In the genomic region with DNA sequence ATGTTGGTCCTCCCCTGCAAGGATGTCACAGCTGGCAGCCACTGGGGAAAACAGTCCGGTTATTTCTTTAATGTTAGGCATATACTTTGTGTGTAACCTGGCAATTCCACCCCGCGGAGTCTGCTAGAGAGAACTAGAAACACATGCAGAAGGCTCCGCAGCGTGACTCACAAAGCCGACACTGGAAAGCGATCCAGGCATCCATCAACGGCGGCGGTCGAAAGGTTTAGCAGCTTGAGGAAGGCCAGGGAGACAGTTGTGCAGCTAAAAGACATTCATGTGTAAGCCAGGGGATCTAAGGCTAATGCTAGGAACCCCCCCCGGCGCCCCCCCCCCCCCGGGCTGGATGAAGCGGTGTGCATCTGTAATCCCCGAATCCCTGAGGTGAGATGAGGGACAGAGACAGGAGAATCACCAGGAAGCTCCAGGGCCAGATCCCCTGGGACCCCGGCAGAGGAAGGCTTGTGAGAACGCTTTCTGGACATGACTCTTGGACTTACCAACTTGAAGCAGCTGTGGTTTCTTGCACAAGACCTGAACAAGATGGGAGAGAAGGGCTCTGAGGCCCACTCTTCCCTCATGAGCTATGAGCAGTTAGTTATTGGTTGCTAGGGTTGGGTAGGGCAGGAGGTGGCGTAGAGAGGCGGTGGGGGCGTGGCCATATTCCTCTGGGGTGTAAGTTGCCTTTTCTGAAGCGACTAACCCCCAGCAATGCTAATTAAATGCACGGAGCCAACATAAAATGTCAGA, we compare ENCODE assay signal across 9 mouse cellular contexts. TPM values are rescaled to one million over a fixed set of nuclear protein-coding genes. Genes with fewer than 3 reads are reported as not detected.
A peak's percentile ranks its signal among the peaks of the same experiment; 100 is the strongest.
DNase-seq lines count a peak whose midpoint lies in the region; ATAC-seq and TF ChIP-seq lines count a peak whose summit lies in the region.
"Had no signal": no experiment of that assay in that cellular context is flagged by ENCODE, and none has a peak within 500 bp of the region (broad histone marks: within the 10 kb centered on the region; RNA-seq: fewer than 3 reads in every experiment).

No protein-coding gene starts in this region.

- no peaks in the 10 kb centered on the region for H3K27me3 ChIP-seq in lung, embryonic 14.5 days (ENCODE audit: insufficient read depth, low read length)
- no peaks in the 10 kb centered on the region for H3K27me3 ChIP-seq in forebrain, embryonic 11.5 days (ENCODE audit: control insufficient read depth, insufficient read depth, low read length)
- no peaks in the 10 kb centered on the region for H3K27me3 ChIP-seq in midbrain, embryonic 11.5 days (ENCODE audit: control insufficient read depth, insufficient read depth, low read length)
- H3K27me3 ChIP-seq in stomach, embryonic 14.5 days (ENCODE audit: control insufficient read depth, insufficient read depth, low read length) = no peaks in the 10 kb centered on the region
- no peaks in the 10 kb centered on the region for H3K27me3 ChIP-seq in cerebellum, adult 2 months (ENCODE audit: control insufficient read depth, insufficient read depth, low read length)

- no peaks in the 10 kb centered on the region for H3K9me3 ChIP-seq in lung, embryonic 14.5 days (ENCODE audit: low read depth, low read length)
- H3K9me3 ChIP-seq in forebrain, embryonic 11.5 days (ENCODE audit: control insufficient read depth, low read length) = no peaks in the 10 kb centered on the region
- H3K9me3 ChIP-seq in midbrain, embryonic 11.5 days (ENCODE audit: control insufficient read depth, low read length) = no peaks in the 10 kb centered on the region
- H3K9me3 ChIP-seq in stomach, embryonic 14.5 days (ENCODE audit: control insufficient read depth, low read depth, low read length) = no peaks in the 10 kb centered on the region

- 31% methylated on average over 23 of the region's 23 CpGs for WGBS in lung, embryonic 14.5 days
- WGBS in forebrain, embryonic 11.5 days = 21% methylated on average over 23 of the region's 23 CpGs
- WGBS in midbrain, embryonic 11.5 days = 25% methylated on average over 23 of the region's 23 CpGs
- 31% methylated on average over 23 of the region's 23 CpGs for WGBS in stomach, embryonic 14.5 days
- WGBS in cerebellum, adult 2 months = 29% methylated on average over 23 of the region's 23 CpGs

- H3K36me3 ChIP-seq in lung, embryonic 14.5 days (ENCODE audit: insufficient read depth) = no peaks in the 10 kb centered on the region
- H3K36me3 ChIP-seq in forebrain, embryonic 11.5 days (ENCODE audit: control insufficient read depth, insufficient read depth, low read length) = no peaks in the 10 kb centered on the region
- H3K36me3 ChIP-seq in midbrain, embryonic 11.5 days (ENCODE audit: control insufficient read depth, insufficient read depth, low read length) = no peaks in the 10 kb centered on the region
- H3K36me3 ChIP-seq in stomach, embryonic 14.5 days (ENCODE audit: control insufficient read depth, insufficient read depth, low read length) = no peaks in the 10 kb centered on the region

- H3K9ac ChIP-seq in lung, embryonic 14.5 days = no peak overlapping the region
- H3K9ac ChIP-seq in forebrain, embryonic 11.5 days (ENCODE audit: low read length) = 0 out of 2 replicates have a peak overlapping the region, but pooled peaks have one; percentile 7
- H3K9ac ChIP-seq in midbrain, embryonic 11.5 days (ENCODE audit: low read length) = peak overlapping the region; percentile 39; the same call in 1 of the 2 replicates
- no peak overlapping the region for H3K9ac ChIP-seq in stomach, embryonic 14.5 days (replicated peaks; ENCODE audit: low read depth, low read length)

- no peak for TF ChIP-seq CTCF in lung, embryonic 14.5 days (IDR thresholded peaks at IDR 0.05; ENCODE audit: low read depth)
- TF ChIP-seq CTCF in cerebellum, adult 2 months (IDR thresholded peaks at IDR 0.05; ENCODE audit: borderline replicate concordance, insufficient read depth, low read depth, low read length) = no peak

- peak overlapping the region; percentile 27; the same call in 1 of the 2 replicates for H3K4me2 ChIP-seq in lung, embryonic 14.5 days
- no peak overlapping the region for H3K4me2 ChIP-seq in forebrain, embryonic 11.5 days (ENCODE audit: low read depth, low read length, severe bottlenecking)
- H3K4me2 ChIP-seq in midbrain, embryonic 11.5 days = peak overlapping the region; percentile 14; the same call in 1 of the 2 replicates
- H3K4me2 ChIP-seq in stomach, embryonic 14.5 days (replicated peaks; ENCODE audit: low read depth, low read length) = 0 out of 2 replicates have a peak overlapping the region, but pooled peaks have one; percentile 6

- H3K4me1 ChIP-seq in lung, embryonic 14.5 days (ENCODE audit: insufficient read depth) = peaks cover 13% of the 10 kb centered on the region; the same call in 1 of the 2 replicates
- H3K4me1 ChIP-seq in forebrain, embryonic 11.5 days (replicated peaks; ENCODE audit: control insufficient read depth, insufficient read depth, low read length) = peaks cover 31% of the 10 kb centered on the region
- peaks cover 30% of the 10 kb centered on the region for H3K4me1 ChIP-seq in midbrain, embryonic 11.5 days (ENCODE audit: control insufficient read depth, insufficient read depth, low read length)
- H3K4me1 ChIP-seq in stomach, embryonic 14.5 days (ENCODE audit: control insufficient read depth, insufficient read depth, low read length) = peaks cover 33% of the 10 kb centered on the region
- H3K4me1 ChIP-seq in cerebellum, adult 2 months (ENCODE audit: control insufficient read depth, insufficient read depth, low read length) = peaks cover 3% of the 10 kb centered on the region; the same call in 1 of the 2 replicates

- ATAC-seq in lung, embryonic 14.5 days (ENCODE audit: insufficient read depth) = no peak
- no peak; the same call in 1 of the 2 replicates for ATAC-seq in forebrain, embryonic 11.5 days (replicated peaks; ENCODE audit: low FRiP score)
- 0 out of 2 replicates have a peak, but pooled peaks have one; percentile 40 for ATAC-seq in midbrain, embryonic 11.5 days (ENCODE audit: low FRiP score)
- ATAC-seq in stomach, embryonic 14.5 days (ENCODE audit: insufficient number of reproducible peaks, insufficient read depth, low FRiP score, low read depth) = peak; percentile 33; the same call in 1 of the 2 replicates
- ATAC-seq: Patski had no signal

- peak; percentile 44 for DNase-seq in lung, embryonic 14.5 days
- no peak for DNase-seq in lung, postnatal 14 days
- DNase-seq in forebrain, embryonic 11.5 days (ENCODE audit: low spot score) = peak; percentile 66
- DNase-seq in heart, postnatal 4 days = peak; percentile 32
- DNase-seq in midbrain, embryonic 11.5 days (ENCODE audit: low spot score, missing footprints) = peak; percentile 91
- DNase-seq in cerebellum, adult 2 months = no peak
- DNase-seq in frontal cortex, postnatal 25 days (ENCODE audit: low spot score in 2 of 2) = no peak

- no peak overlapping the region for H3K4me3 ChIP-seq in lung, embryonic 14.5 days (ENCODE audit: low read depth, low read length)
- H3K4me3 ChIP-seq in forebrain, embryonic 11.5 days (ENCODE audit: low read depth, low read length) = no peak overlapping the region
- no peak overlapping the region for H3K4me3 ChIP-seq in midbrain, embryonic 11.5 days (ENCODE audit: low read depth, low read length)
- H3K4me3 ChIP-seq in stomach, embryonic 14.5 days (ENCODE audit: low read depth, low read length) = no peak overlapping the region
- no peak overlapping the region for H3K4me3 ChIP-seq in cerebellum, adult 2 months (replicated peaks; ENCODE audit: insufficient read depth, low read depth, low read length)

- peak overlapping the region; percentile 62 for H3K27ac ChIP-seq in lung, embryonic 14.5 days (ENCODE audit: low read depth)
- H3K27ac ChIP-seq in forebrain, embryonic 11.5 days (ENCODE audit: low read depth, low read length) = peak overlapping the region; percentile 58
- peak overlapping the region; percentile 6; the same call in 1 of the 2 replicates for H3K27ac ChIP-seq in midbrain, embryonic 11.5 days (ENCODE audit: low read depth, low read length)
- H3K27ac ChIP-seq in stomach, embryonic 14.5 days (ENCODE audit: low read length) = peak overlapping the region; percentile 83; the same call in 1 of the 2 replicates
- no peak overlapping the region for H3K27ac ChIP-seq in cerebellum, adult 2 months (ENCODE audit: insufficient read depth, low read length)

- no peak for TF ChIP-seq POLR2A in cerebellum, adult 2 months (IDR thresholded peaks at IDR 0.05; ENCODE audit: borderline replicate concordance, insufficient read depth, low read length)

RNA-seq across cellular contexts. Expression of a gene that starts 16.2 kb away (rescaled TPM):
- polyA plus RNA-seq in lung, embryonic 14.5 days (2014; fragmentation: Nextera tagmentation; extraction: Ambion mirVana) = 5.4 and 7.9 TPM in 2 replicates
- polyA plus RNA-seq in forebrain, embryonic 11.5 days (2014; fragmentation: Nextera tagmentation; extraction: Ambion mirVana) = 5.0 and 6.1 TPM in 2 replicates
- 10 to 100 TPM; 18.2 to 19.0 TPM for total RNA-seq in heart, postnatal 4 days (2021)
- polyA plus RNA-seq in midbrain, embryonic 11.5 days (2014; fragmentation: Nextera tagmentation; extraction: Ambion mirVana) = 4.0 and 4.2 TPM in 2 replicates
- 3.9 and 4.1 TPM in 2 replicates for polyA plus RNA-seq in stomach, embryonic 14.5 days (2014; fragmentation: Nextera tagmentation; extraction: Ambion mirVana)
- 14.2 and 15.4 TPM in 2 replicates for polyA plus RNA-seq in cerebellum, adult 2 months (2012; rRNA removed)

Comparison
In these comparisons a context has a peak if more than half of its experiments do, and no peak if none do; other contexts are left out.
1. DNase-seq: peak in lung, embryonic 14.5 days (single experiment), forebrain, embryonic 11.5 days (single experiment), heart, postnatal 4 days (single experiment) and midbrain, embryonic 11.5 days (single experiment); none in lung, postnatal 14 days (single experiment), cerebellum, adult 2 months (0 of 2) and frontal cortex, postnatal 25 days (0 of 2).
2. ATAC-seq: peak in midbrain, embryonic 11.5 days (single experiment) and stomach, embryonic 14.5 days (single experiment); none in lung, embryonic 14.5 days (single experiment) and forebrain, embryonic 11.5 days (single experiment).
3. H3K9ac ChIP-seq: peak in forebrain, embryonic 11.5 days (single experiment) and midbrain, embryonic 11.5 days (single experiment); none in lung, embryonic 14.5 days (single experiment) and stomach, embryonic 14.5 days (single experiment).